Mouse (Mus musculus) adrenal gland, postnatal 4 days (tissue): Measurements from ENCODE around the gene Adcy3. TPM values are rescaled to one million over a fixed set of nuclear protein-coding genes. Genes with fewer than 3 reads are reported as not detected.
"Not testable (repeated sequence)": the region's sequence is repeated elsewhere in the genome, so short reads cannot be mapped to it uniquely, and the experiment has no call there.

ENCODE experiments used
- DNase-seq, 2 experiments: peaks; one replicate each; pipeline ENCODE4 v3.0.0; 2021 to 2022; ENCODE audit warnings: low spot score in 2 of 2, mixed read lengths in 2 of 2
- total RNA-seq, 2 experiments: library from RNA; stranded (reverse); gene quantifications; 2 replicates each; pipeline ENCODE4 v1.2.3; 2021

Gene Adcy3
- total RNA-seq, 2 experiments from 2014 or later, result 25.8 to 26.8 TPM

- no peak for DNase-seq
These were observed 104.6 kb downstream of the Adcy3 start for GRCm38 (mm10) chr12:4237481-4237880.

- DNase-seq, result not testable (repeated sequence)
These were observed 107.4 kb downstream of the Adcy3 start for GRCm38 (mm10) chr12:4240281-4240680.

- no peak for DNase-seq
These were observed 110.9 kb downstream of the Adcy3 start for GRCm38 (mm10) chr12:4243805-4244204.

GRCm38 (mm10) chr12:4245742-4246141 is 112.8 kb downstream of the Adcy3 start:
- DNase-seq, result no peak

- no peak for DNase-seq
These were observed 116.9 kb downstream of the Adcy3 start for GRCm38 (mm10) chr12:4249786-4250185.

- DNase-seq, result no peak
These were observed 120.1 kb downstream of the Adcy3 start for GRCm38 (mm10) chr12:4252742-4253655.

Other genes with a start within 250 kb of the Adcy3 start
- 1 to 10 TPM; 1.3 to 1.8 TPM for gene Pomc, start 178.2 kb upstream of the Adcy3 start, total RNA-seq
- gene Efr3b, start 94.2 kb upstream of the Adcy3 start, total RNA-seq, result 1 to 10 TPM; 4.5 to 5.6 TPM
- 1 to 10 TPM; 6.9 to 8.0 TPM for gene Dnajc27, start 50.5 kb upstream of the Adcy3 start, total RNA-seq
- gene Ptrhd1, start 100.9 kb downstream of the Adcy3 start, total RNA-seq, result 1 to 10 TPM; 6.7 to 7.4 TPM
- gene Cenpo, start 101.2 kb downstream of the Adcy3 start, total RNA-seq, result 10 to 100 TPM; 16.4 to 19.2 TPM